Mouse (Mus musculus) heart, embryonic 15.5 days (tissue): ENCODE measurements around the gene Nccrp1. TPM values are rescaled to one million over a fixed set of nuclear protein-coding genes. Genes with fewer than 3 reads are reported as not detected.
"Not testable (repeated sequence)": the region's sequence is repeated elsewhere in the genome, so short reads cannot be mapped to it uniquely, and the experiment has no call there.

Experiments used
- ATAC-seq: fragments of 200-750 bp; cut with Nextera tagmentation; replicated peaks from 2 replicates; pipeline ENCODE4 v1.8.0; 2017; ENCODE audit warnings: low read depth, moderate TSS enrichment; ENCODE audit not compliant: insufficient number of reproducible peaks, insufficient read depth, low FRiP score
- H3K27ac ChIP-seq: fragments of 300-500 bp; sonication (generic); 2 replicates; pipeline ENCODE4 v1.5.1; 2015; ENCODE audit warnings: mild to moderate bottlenecking, inconsistent platforms
- H3K27me3 ChIP-seq: fragments of 300-500 bp; sonication (generic); 2 replicates; pipeline ENCODE4 v1.6.1; 2015; ENCODE audit warnings: inconsistent platforms
- H3K36me3 ChIP-seq: fragments of 300-500 bp; sonication (generic); 2 replicates; pipeline ENCODE4 v1.6.1; 2015; ENCODE audit warnings: mild to moderate bottlenecking, inconsistent platforms
- H3K4me1 ChIP-seq: fragments of 300-500 bp; sonication (generic); replicated peaks from 2 replicates; pipeline ENCODE4 v1.6.1; 2015; ENCODE audit warnings: inconsistent platforms
- H3K4me2 ChIP-seq: fragments of 300-500 bp; sonication (generic); 2 replicates; pipeline ENCODE4 v1.6.1; 2015; ENCODE audit warnings: inconsistent platforms, mild to moderate bottlenecking, moderate library complexity
- H3K4me3 ChIP-seq: fragments of 300-500 bp; sonication (generic); 2 replicates; pipeline ENCODE4 v1.5.1; 2015; ENCODE audit warnings: mild to moderate bottlenecking, inconsistent platforms
- H3K9ac ChIP-seq: fragments of 300-500 bp; sonication (generic); 2 replicates; pipeline ENCODE4 v1.6.1; 2015; ENCODE audit warnings: mild to moderate bottlenecking, inconsistent platforms
- H3K9me3 ChIP-seq: fragments of 300-500 bp; sonication (generic); replicated peaks from 2 replicates; pipeline ENCODE4 v1.6.1; 2016; ENCODE audit warnings: inconsistent platforms
- WGBS: fragments of 180-500 bp; shearing (Covaris S2); methylation state at CpG from one replicate; pipeline ENCODE4 v1.1.7; 2015; ENCODE audit warnings: mixed read lengths; 5-methylcytosine and 5-hydroxymethylcytosine counted together
- microRNA-seq: library from miRNA; unstranded; fragments of <30 nt; microRNA quantifications from one replicate; pipeline ENCODE4, GENCODE M21; 2016
- polyA plus RNA-seq: library from polyadenylated mRNA; unstranded; fragments of >200 nt; fragmentation: Nextera tagmentation; extraction: Ambion mirVana; gene quantifications from 2 replicates; pipeline ENCODE4 v1.2.1, GENCODE M21; 2015

Nccrp1 gene
- polyA plus RNA-seq, 1 experiment from 2014 or later: not detected

GRCm38 (mm10) chr7:28509121-28509520 lies 37.9 kb downstream of the Nccrp1 start:
- not testable (repeated sequence) for H3K9ac ChIP-seq, ATAC-seq, H3K9me3 ChIP-seq, H3K36me3 ChIP-seq, H3K27me3 ChIP-seq, H3K4me2 ChIP-seq, H3K27ac ChIP-seq, H3K4me1 ChIP-seq, H3K4me3 ChIP-seq
- 60% methylated on average over 2 of the region's 2 CpGs for WGBS

GRCm38 (mm10) chr7:28505585-28505984 lies 41.5 kb downstream of the Nccrp1 start:
- Histone ChIP-seq H3K27ac (no peak overlapping the region), H3K4me2 (no peak overlapping the region), H3K4me1 (no peaks in the 10 kb centered on the region), H3K9ac (no peak overlapping the region), H3K9me3 (no peaks in the 10 kb centered on the region), H3K27me3 (peaks cover 8% of the 10 kb centered on the region; the same call in 1 of the 2 replicates), H3K4me3 (no peak overlapping the region), H3K36me3 (no peaks in the 10 kb centered on the region)
- 7% methylated on average over 5 of the region's 5 CpGs for WGBS
- no peak for ATAC-seq

GRCm38 (mm10) chr7:28495426-28495825 lies 51.6 kb downstream of the Nccrp1 start:
- Histone ChIP-seq H3K4me2 (no peak overlapping the region), H3K4me1 (peaks cover 4% of the 10 kb centered on the region), H3K9me3 (no peaks in the 10 kb centered on the region), H3K27ac (no peak overlapping the region), H3K36me3 (no peaks in the 10 kb centered on the region), H3K9ac (no peak overlapping the region), H3K27me3 (no peaks in the 10 kb centered on the region), H3K4me3 (no peak overlapping the region)
- ATAC-seq: no peak
- WGBS: 76% methylated on average over 11 of the region's 11 CpGs

Small RNA genes lying within 50 kb of the gene (microRNA-seq; reads per million reads assigned to microRNA genes)
- 0.63 reads per million for gene Mir7049

Other genes starting within 250 kb of the Nccrp1 start
- 0.16 and 0.34 TPM in 2 replicates for gene Dll3, start 245.0 kb downstream of the Nccrp1 start, polyA plus RNA-seq
- gene Timm50, start 235.2 kb downstream of the Nccrp1 start, polyA plus RNA-seq: 101 and 117 TPM in 2 replicates
- gene Supt5, start 208.5 kb downstream of the Nccrp1 start, polyA plus RNA-seq: 52.0 and 71.9 TPM in 2 replicates
- gene Rps16, start 196.6 kb downstream of the Nccrp1 start, polyA plus RNA-seq: 534 and 573 TPM in 2 replicates
- 34.3 and 46.7 TPM in 2 replicates for gene Plekhg2, start 174.7 kb downstream of the Nccrp1 start, polyA plus RNA-seq
- gene Zfp36, start 167.0 kb downstream of the Nccrp1 start, polyA plus RNA-seq: 13.6 and 14.7 TPM in 2 replicates
- gene Med29, start 154.5 kb downstream of the Nccrp1 start, polyA plus RNA-seq: 42.0 and 45.7 TPM in 2 replicates
- 66.8 and 73.0 TPM in 2 replicates for gene Paf1, start 154.3 kb downstream of the Nccrp1 start, polyA plus RNA-seq
- gene Gmfg, start 109.8 kb downstream of the Nccrp1 start, polyA plus RNA-seq: 9.6 and 20.9 TPM in 2 replicates
- 1.1 and 1.5 TPM in 2 replicates for gene Lrfn1, start 95.3 kb downstream of the Nccrp1 start, polyA plus RNA-seq
- gene Ifnl2, start 36.8 kb downstream of the Nccrp1 start, polyA plus RNA-seq: not detected in 2 replicates
- not detected in 2 replicates for gene Ifnl3, start 24.4 kb downstream of the Nccrp1 start, polyA plus RNA-seq
- gene Sycn, start 6.4 kb downstream of the Nccrp1 start, polyA plus RNA-seq: not detected in 2 replicates
- gene Samd4b, start 50.9 kb upstream of the Nccrp1 start, polyA plus RNA-seq: 17.9 and 25.6 TPM in 2 replicates
- gene Pak4, start 50.9 kb upstream of the Nccrp1 start, polyA plus RNA-seq: 23.3 and 32.3 TPM in 2 replicates
- not detected in 2 replicates for gene Acp7, start 84.1 kb upstream of the Nccrp1 start, polyA plus RNA-seq
- gene Fbxo27, start 145.6 kb upstream of the Nccrp1 start, polyA plus RNA-seq: 3.4 and 3.9 TPM in 2 replicates
- gene Fbxo17, start 169.6 kb upstream of the Nccrp1 start, polyA plus RNA-seq: 7.7 and 9.7 TPM in 2 replicates
- gene Mrps12, start 194.6 kb upstream of the Nccrp1 start, polyA plus RNA-seq: 102 and 109 TPM in 2 replicates
- gene Sars2, start 194.7 kb upstream of the Nccrp1 start, polyA plus RNA-seq: 16.8 and 20.6 TPM in 2 replicates
- gene Ccer2, start 208.9 kb upstream of the Nccrp1 start, polyA plus RNA-seq: not detected in 2 replicates
- 50.3 and 58.4 TPM in 2 replicates for gene Sirt2, start 219.5 kb upstream of the Nccrp1 start, polyA plus RNA-seq
- 26.6 and 35.8 TPM in 2 replicates for gene Nfkbib, start 220.3 kb upstream of the Nccrp1 start, polyA plus RNA-seq
- 2.8 and 7.3 TPM in 2 replicates for gene Rinl, start 241.7 kb upstream of the Nccrp1 start, polyA plus RNA-seq